Mouse (Mus musculus): ENCODE measurements around the gene Fgf8. TPM values are rescaled to one million over a fixed set of nuclear protein-coding genes. Genes with fewer than 3 reads are reported as not detected.

Fgf8 gene
- polyA plus RNA-seq, 1 experiment from 2014 or later: 15.5 TPM

- Histone ChIP-seq H3K4me2 (replicated peaks; ENCODE audit: low read depth, low read length) (peak overlapping the region; percentile 89), H3K27ac (ENCODE audit: low read length) (no peak overlapping the region), H3K27me3 (ENCODE audit: insufficient read depth, low read length) (peaks cover 89% of the 10 kb centered on the region), H3K9ac (replicated peaks; ENCODE audit: low read length) (peak overlapping the region; percentile 24; the same call in 1 of the 2 replicates), H3K9me3 (ENCODE audit: low read length) (no peaks in the 10 kb centered on the region), H3K4me3 (ENCODE audit: low read length) (peak overlapping the region; percentile 57), H3K4me1 (ENCODE audit: insufficient read depth, low read length) (peaks cover 45% of the 10 kb centered on the region), H3K36me3 (ENCODE audit: insufficient read depth, low read length) (no peaks in the 10 kb centered on the region)
- 3% methylated on average over 45 of the region's 45 CpGs for WGBS
- no peak for ATAC-seq (ENCODE audit: low FRiP score, low TSS enrichment)
These were observed 1.1 kb downstream of the Fgf8 start for GRCm38 (mm10) chr19:45741431-45742217.

DNA sequence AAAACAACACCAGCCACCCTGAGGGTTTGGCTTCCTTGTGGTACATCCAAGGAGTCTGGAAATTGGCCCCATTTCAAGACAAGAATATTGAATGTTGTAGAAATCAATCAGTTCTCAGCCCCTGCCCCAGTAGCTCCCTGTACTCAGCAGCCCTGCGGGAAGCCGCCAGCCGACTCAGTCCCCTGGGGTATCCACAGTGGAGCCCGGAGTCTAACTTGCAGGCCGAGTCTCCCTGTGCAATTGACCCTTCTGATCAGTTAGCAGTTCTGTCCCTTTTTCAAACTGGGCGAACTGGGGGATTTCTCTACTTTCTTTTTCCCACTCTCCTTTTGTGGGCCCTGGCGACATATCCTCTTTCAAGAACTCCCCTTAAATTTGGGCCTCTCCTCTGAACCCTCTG, 1.9 kb downstream of the Fgf8 start:
- no peaks in the 10 kb centered on the region for H3K9me3 ChIP-seq (ENCODE audit: low read length)
- H3K27me3 ChIP-seq (ENCODE audit: insufficient read depth, low read length): peaks cover 92% of the 10 kb centered on the region
- WGBS: 13% methylated on average over 7 of the region's 7 CpGs
- peak overlapping the region; percentile 57; the same call in 1 of the 2 replicates for H3K4me3 ChIP-seq (ENCODE audit: low read length)
- H3K9ac ChIP-seq (replicated peaks; ENCODE audit: low read length): no peak overlapping the region
- H3K36me3 ChIP-seq (ENCODE audit: insufficient read depth, low read length): no peaks in the 10 kb centered on the region
- H3K4me2 ChIP-seq (replicated peaks; ENCODE audit: low read depth, low read length): peak overlapping the region; percentile 89; the same call in 1 of the 2 replicates
- ATAC-seq (ENCODE audit: low FRiP score, low TSS enrichment): no peak
- peaks cover 41% of the 10 kb centered on the region for H3K4me1 ChIP-seq (ENCODE audit: insufficient read depth, low read length)
- H3K27ac ChIP-seq (ENCODE audit: low read length): no peak overlapping the region

GRCm38 (mm10) chr19:45740233-45740632, 2.5 kb downstream of the Fgf8 start:
- no peaks in the 10 kb centered on the region for H3K9me3 ChIP-seq (ENCODE audit: low read length)
- H3K9ac ChIP-seq (replicated peaks; ENCODE audit: low read length): no peak overlapping the region
- peaks cover 92% of the 10 kb centered on the region for H3K27me3 ChIP-seq (ENCODE audit: insufficient read depth, low read length)
- no peak overlapping the region for H3K27ac ChIP-seq (ENCODE audit: low read length)
- WGBS: 7% methylated on average over 13 of the region's 13 CpGs
- H3K4me3 ChIP-seq (ENCODE audit: low read length): no peak overlapping the region
- 0 out of 2 replicates have a peak overlapping the region, but pooled peaks have one; percentile 1 for H3K4me2 ChIP-seq (replicated peaks; ENCODE audit: low read depth, low read length)
- H3K4me1 ChIP-seq (ENCODE audit: insufficient read depth, low read length): peaks cover 36% of the 10 kb centered on the region
- no peak for ATAC-seq (ENCODE audit: low FRiP score, low TSS enrichment)
- no peaks in the 10 kb centered on the region for H3K36me3 ChIP-seq (ENCODE audit: insufficient read depth, low read length)

- Histone ChIP-seq H3K27me3 (ENCODE audit: insufficient read depth, low read length) (peaks cover 87% of the 10 kb centered on the region), H3K27ac (ENCODE audit: low read length) (no peak overlapping the region), H3K9me3 (ENCODE audit: low read length) (no peaks in the 10 kb centered on the region), H3K36me3 (ENCODE audit: insufficient read depth, low read length) (no peaks in the 10 kb centered on the region), H3K4me1 (ENCODE audit: insufficient read depth, low read length) (peaks cover 45% of the 10 kb centered on the region), H3K4me3 (ENCODE audit: low read length) (no peak overlapping the region), H3K9ac (replicated peaks; ENCODE audit: low read length) (no peak overlapping the region), H3K4me2 (replicated peaks; ENCODE audit: low read depth, low read length) (no peak overlapping the region)
- 55% methylated on average over 5 of the region's 5 CpGs for WGBS
- no peak for ATAC-seq (ENCODE audit: low FRiP score, low TSS enrichment)
These were observed 4.2 kb downstream of the Fgf8 start for GRCm38 (mm10) chr19:45738521-45738920.

- H3K4me2 ChIP-seq (replicated peaks; ENCODE audit: low read depth, low read length): no peak overlapping the region
- 75% methylated on average over 10 of the region's 10 CpGs for WGBS
- H3K4me1 ChIP-seq (ENCODE audit: insufficient read depth, low read length): peaks cover 41% of the 10 kb centered on the region
These were observed 4.8 kb downstream of the Fgf8 start for GRCm38 (mm10) chr19:45737846-45738484.

GRCm38 (mm10) chr19:45737208-45737845, 5.4 kb downstream of the Fgf8 start:
- peak overlapping the region; percentile 53 for H3K4me2 ChIP-seq (replicated peaks; ENCODE audit: low read depth, low read length)
- ATAC-seq (ENCODE audit: low FRiP score, low TSS enrichment): 0 out of 2 replicates have a peak, but pooled peaks have one; percentile 4
- H3K36me3 ChIP-seq (ENCODE audit: insufficient read depth, low read length): no peaks in the 10 kb centered on the region
- H3K9me3 ChIP-seq (ENCODE audit: low read length): no peaks in the 10 kb centered on the region
- H3K4me3 ChIP-seq (ENCODE audit: low read length): peak overlapping the region; percentile 18
- peaks cover 79% of the 10 kb centered on the region for H3K27me3 ChIP-seq (ENCODE audit: insufficient read depth, low read length)
- peak overlapping the region; percentile 54; the same call in 1 of the 2 replicates for H3K9ac ChIP-seq (replicated peaks; ENCODE audit: low read length)
- H3K4me1 ChIP-seq (ENCODE audit: insufficient read depth, low read length): peaks cover 35% of the 10 kb centered on the region
- 12% methylated on average over 21 of the region's 23 CpGs for WGBS
- no peak overlapping the region for H3K27ac ChIP-seq (ENCODE audit: low read length)

More at GRCm38 (mm10) chr19:45737846-45738484, 4.8 kb downstream of the Fgf8 start:
- ATAC-seq (ENCODE audit: low FRiP score, low TSS enrichment): no peak
- H3K36me3 ChIP-seq (ENCODE audit: insufficient read depth, low read length): no peaks in the 10 kb centered on the region
- H3K9me3 ChIP-seq (ENCODE audit: low read length): no peaks in the 10 kb centered on the region
- no peak overlapping the region for H3K4me3 ChIP-seq (ENCODE audit: low read length)
- no peak overlapping the region for H3K27ac ChIP-seq (ENCODE audit: low read length)
- H3K27me3 ChIP-seq (ENCODE audit: insufficient read depth, low read length): peaks cover 82% of the 10 kb centered on the region
- no peak overlapping the region for H3K9ac ChIP-seq (replicated peaks; ENCODE audit: low read length)

DNA sequence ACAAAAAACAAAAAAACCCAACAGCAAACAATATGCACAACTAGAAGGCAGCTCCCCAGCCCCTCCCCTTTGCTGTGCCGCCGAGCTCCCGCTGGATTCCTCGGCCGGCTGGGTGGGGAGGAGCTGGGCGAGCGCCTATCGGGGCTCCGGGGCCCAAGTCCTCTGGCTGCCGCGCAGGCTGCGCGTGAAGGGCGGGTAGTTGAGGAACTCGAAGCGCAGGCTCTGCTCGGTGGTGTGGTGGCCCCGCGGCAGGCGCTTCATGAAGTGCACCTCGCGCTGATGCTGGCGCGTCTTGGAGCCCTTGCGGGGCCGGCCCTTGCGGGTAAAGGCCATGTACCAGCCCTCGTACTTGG, 5.9 kb downstream of the Fgf8 start:
- Histone ChIP-seq H3K9ac (replicated peaks; ENCODE audit: low read length) (peak overlapping the region; percentile 54), H3K4me1 (ENCODE audit: insufficient read depth, low read length) (peaks cover 30% of the 10 kb centered on the region), H3K9me3 (ENCODE audit: low read length) (no peaks in the 10 kb centered on the region), H3K4me3 (ENCODE audit: low read length) (peak overlapping the region; percentile 18), H3K27me3 (ENCODE audit: insufficient read depth, low read length) (peaks cover 74% of the 10 kb centered on the region), H3K4me2 (replicated peaks; ENCODE audit: low read depth, low read length) (peak overlapping the region; percentile 53), H3K27ac (ENCODE audit: low read length) (no peak overlapping the region), H3K36me3 (ENCODE audit: insufficient read depth, low read length) (no peaks in the 10 kb centered on the region)
- 2% methylated on average over 28 of the region's 28 CpGs for WGBS
- peak; percentile 56 for ATAC-seq (ENCODE audit: low FRiP score, low TSS enrichment)

DNA sequence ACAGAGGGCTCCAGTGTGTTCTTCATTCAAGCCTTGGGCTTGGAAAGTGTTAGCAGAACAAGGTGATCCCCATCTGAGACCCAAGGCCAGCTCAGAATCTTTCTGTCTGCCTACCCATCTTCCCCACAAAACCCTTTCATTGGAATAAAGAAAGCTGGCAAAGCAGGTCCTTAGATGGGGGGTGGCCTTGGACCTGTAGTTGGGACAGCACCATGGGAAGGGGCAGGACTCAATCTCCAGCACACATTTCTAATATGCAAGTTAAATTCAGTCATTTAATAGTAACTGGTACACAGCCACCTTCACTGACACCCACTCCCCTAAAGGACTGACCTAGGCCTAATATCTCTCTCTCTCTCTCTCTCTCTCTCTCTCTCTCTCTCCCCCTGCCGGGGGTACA, 6.5 kb downstream of the Fgf8 start:
- H3K4me3 ChIP-seq (ENCODE audit: low read length): no peak overlapping the region
- peaks cover 27% of the 10 kb centered on the region for H3K4me1 ChIP-seq (ENCODE audit: insufficient read depth, low read length)
- no peak overlapping the region for H3K9ac ChIP-seq (replicated peaks; ENCODE audit: low read length)
- H3K27ac ChIP-seq (ENCODE audit: low read length): no peak overlapping the region
- WGBS: 38% methylated on average over 1 of the region's 1 CpGs
- H3K4me2 ChIP-seq (replicated peaks; ENCODE audit: low read depth, low read length): no peak overlapping the region
- H3K36me3 ChIP-seq (ENCODE audit: insufficient read depth, low read length): no peaks in the 10 kb centered on the region
- peaks cover 68% of the 10 kb centered on the region for H3K27me3 ChIP-seq (ENCODE audit: insufficient read depth, low read length)
- ATAC-seq (ENCODE audit: low FRiP score, low TSS enrichment): no peak
- no peaks in the 10 kb centered on the region for H3K9me3 ChIP-seq (ENCODE audit: low read length)

DNA sequence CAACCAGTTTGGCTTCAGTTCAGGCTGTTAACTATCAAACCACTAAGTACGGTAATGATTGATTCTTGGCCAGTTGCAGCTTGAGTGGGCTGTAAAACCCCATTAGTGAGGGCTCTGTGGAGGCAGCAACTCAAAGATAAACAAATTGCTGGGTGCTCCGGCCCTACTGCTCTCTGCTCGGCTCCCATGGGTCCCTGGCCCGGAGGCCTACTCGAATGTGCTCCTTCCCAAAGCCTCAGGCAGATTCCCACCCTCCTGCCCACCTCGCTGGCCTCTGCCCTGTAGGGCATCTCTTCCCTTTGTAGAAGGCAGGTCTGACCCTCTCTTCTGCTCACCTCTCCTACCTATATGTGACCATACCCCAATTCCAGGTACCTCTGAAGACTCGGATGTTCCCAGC, 8.0 kb downstream of the Fgf8 start:
- no peak overlapping the region for H3K4me2 ChIP-seq (replicated peaks; ENCODE audit: low read depth, low read length)
- 25% methylated on average over 7 of the region's 7 CpGs for WGBS
- peaks cover 62% of the 10 kb centered on the region for H3K27me3 ChIP-seq (ENCODE audit: insufficient read depth, low read length)
- H3K4me1 ChIP-seq (ENCODE audit: insufficient read depth, low read length): peaks cover 24% of the 10 kb centered on the region
- no peaks in the 10 kb centered on the region for H3K36me3 ChIP-seq (ENCODE audit: insufficient read depth, low read length)
- no peak for ATAC-seq (ENCODE audit: low FRiP score, low TSS enrichment)
- H3K4me3 ChIP-seq (ENCODE audit: low read length): no peak overlapping the region
- peak overlapping the region; percentile 57 for H3K27ac ChIP-seq (ENCODE audit: low read length)
- H3K9me3 ChIP-seq (ENCODE audit: low read length): no peaks in the 10 kb centered on the region
- H3K9ac ChIP-seq (replicated peaks; ENCODE audit: low read length): no peak overlapping the region
